Mouse (Mus musculus): ENCODE data around the gene Tnfsf13. TPM values are rescaled to one million over a fixed set of nuclear protein-coding genes. Genes with fewer than 3 reads are reported as not detected.

Tnfsf13 gene
- total and polyA plus RNA-seq, 3 experiments, result 0.13 to 0.19 TPM; not detected in 1

DNA sequence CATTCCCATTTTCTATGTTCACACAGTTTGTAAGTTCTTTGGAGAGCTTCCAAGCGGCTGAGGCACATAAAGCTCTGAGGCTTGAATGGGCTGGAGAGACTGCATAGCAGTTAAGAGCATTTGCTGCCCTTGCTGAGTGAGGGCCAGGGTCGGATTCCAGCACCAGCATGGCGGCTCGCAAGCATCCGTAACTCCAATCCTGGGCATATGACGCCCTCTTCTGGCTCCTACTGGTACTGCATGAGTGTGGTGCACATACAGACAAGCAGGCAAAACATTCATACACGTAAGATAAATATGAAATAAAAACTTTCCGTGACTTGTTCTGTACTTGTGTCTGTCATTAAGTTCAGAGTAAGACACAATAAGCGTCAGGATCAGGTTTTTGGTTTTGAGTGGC is 29.9 kb upstream of the Tnfsf13 start (continued):
- TF ChIP-seq ETS1 (IDR thresholded peaks at IDR 0.05; ENCODE audit: low read depth, low read length), result no peak
- TF ChIP-seq MXI1 (IDR thresholded peaks at IDR 0.05; ENCODE audit: low read depth, low read length), result 0 out of 2 replicates have a peak, but pooled peaks have one; percentile 36
- no peak for TF ChIP-seq UBTF (IDR thresholded peaks at IDR 0.05; ENCODE audit: borderline replicate concordance, insufficient read depth, low read depth, low read length)
- peak; percentile 74 for TF ChIP-seq RAD21 (IDR thresholded peaks at IDR 0.05; ENCODE audit: low read depth, low read length)
- no peak for TF ChIP-seq EP300 (IDR thresholded peaks at IDR 0.05; ENCODE audit: low read depth in 1 of 2, low read length in 2 of 2)
- no peak for TF ChIP-seq POLR2AphosphoS5 (IDR thresholded peaks at IDR 0.05; ENCODE audit: borderline replicate concordance, low read depth, low read length)
- no peak for TF ChIP-seq POLR2AphosphoS2 (IDR thresholded peaks at IDR 0.05; ENCODE audit: low read length)
- no peak for TF ChIP-seq E2F4 (IDR thresholded peaks at IDR 0.05; ENCODE audit: borderline replicate concordance, low read depth, low read length)
- no peak for TF ChIP-seq GABPA (IDR thresholded peaks at IDR 0.05; ENCODE audit: low read depth, low read length)
- TF ChIP-seq CHD1 (IDR thresholded peaks at IDR 0.05; ENCODE audit: low read depth, low read length), result no peak
- no peak for TF ChIP-seq RCOR1 (IDR thresholded peaks at IDR 0.05; ENCODE audit: low read depth, low read length)
- TF ChIP-seq TBP (IDR thresholded peaks at IDR 0.05; ENCODE audit: low read depth, low read length), result no peak
- TF ChIP-seq CTCF (IDR thresholded peaks at IDR 0.05 in 2 of 3, conservative IDR thresholded peaks at IDR 0.05 in 1 of 3; ENCODE audit: control insufficient read depth in 1 of 3, insufficient read depth in 1 of 3, low read depth in 2 of 3, low read length in 3 of 3, poor library complexity in 1 of 3, severe bottlenecking in 1 of 3), result peak; percentile 73 to 87 (median 75)
- TF ChIP-seq SIN3A (IDR thresholded peaks at IDR 0.05; ENCODE audit: low read length), result no peak
- TF ChIP-seq USF2 (IDR thresholded peaks at IDR 0.05; ENCODE audit: borderline replicate concordance in 1 of 2, insufficient read depth in 1 of 2, low read depth in 1 of 2, low read length in 2 of 2), result no peak

DNA sequence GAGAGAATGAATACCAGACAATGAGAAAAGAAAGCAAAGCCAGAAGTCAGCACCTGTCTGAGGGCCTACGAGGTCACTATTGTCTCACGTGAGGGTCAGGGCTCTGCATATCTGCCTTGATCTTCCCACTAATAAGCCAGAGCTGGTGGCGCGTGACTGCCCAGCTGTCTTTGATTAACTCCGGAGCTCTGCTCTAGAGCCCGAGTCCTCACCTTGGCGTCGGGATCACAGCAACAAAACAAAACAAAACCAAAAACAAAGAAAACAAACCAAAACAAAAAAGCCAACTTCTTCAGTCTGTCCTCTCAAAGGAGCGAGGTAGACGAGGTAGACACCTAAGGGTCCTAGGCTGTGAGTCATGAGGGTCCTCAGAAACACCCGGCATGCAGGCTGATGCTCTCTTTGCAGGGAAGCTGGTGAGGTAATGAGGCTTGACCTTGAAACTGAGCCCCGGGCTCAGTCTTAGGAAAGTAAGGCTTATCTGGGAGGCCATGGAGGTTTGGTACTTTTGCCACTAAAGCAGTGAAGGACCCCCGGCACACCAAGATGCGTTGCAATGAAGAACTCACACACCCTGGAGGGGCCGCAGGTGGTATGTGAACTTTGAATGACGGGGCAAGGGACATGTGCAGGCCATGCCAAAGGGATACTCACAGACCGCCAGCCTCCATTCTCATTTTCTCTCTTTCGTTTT is 29.2 kb upstream of the Tnfsf13 start:
- no peak overlapping the region for H3K27ac ChIP-seq (ENCODE audit: control insufficient read depth, low read depth, low read length)
- H3K27me3 ChIP-seq (ENCODE audit: control insufficient read depth in 1 of 2, insufficient read depth in 2 of 2, low read length in 2 of 2), result no peaks in the 10 kb centered on the region
- H3K9me3 ChIP-seq (replicated peaks; ENCODE audit: insufficient read depth, low read length), result no peaks in the 10 kb centered on the region
- TF ChIP-seq MAFK (IDR thresholded peaks at IDR 0.05; ENCODE audit: borderline replicate concordance, low read depth, low read length) (no peak), CTCF (IDR thresholded peaks at IDR 0.05 in 2 of 3, conservative IDR thresholded peaks at IDR 0.05 in 1 of 3; ENCODE audit: control insufficient read depth in 1 of 3, insufficient read depth in 1 of 3, low read depth in 2 of 3, low read length in 3 of 3, poor library complexity in 1 of 3, severe bottlenecking in 1 of 3) (no peak), MXI1 (IDR thresholded peaks at IDR 0.05; ENCODE audit: low read depth, low read length) (no peak), ZNF384 (IDR thresholded peaks at IDR 0.05; ENCODE audit: low read depth, low read length) (no peak), POLR2A (IDR thresholded peaks at IDR 0.05; ENCODE audit: control insufficient read depth in 1 of 2, insufficient read depth in 1 of 2, low read depth in 1 of 2, low read length in 2 of 2, poor library complexity in 1 of 2) (no peak), TCF12 (IDR thresholded peaks at IDR 0.05; ENCODE audit: low read depth, low read length) (no peak), NRF1 (IDR thresholded peaks at IDR 0.05; ENCODE audit: insufficient read depth, low read depth, low read length, poor library complexity, severe bottlenecking) (no peak), SMC3 (IDR thresholded peaks at IDR 0.05; ENCODE audit: low read depth, low read length) (no peak), NELFE (IDR thresholded peaks at IDR 0.05; ENCODE audit: low read depth, low read length) (no peak), CHD1 (IDR thresholded peaks at IDR 0.05; ENCODE audit: low read depth, low read length) (no peak), E2F4 (IDR thresholded peaks at IDR 0.05; ENCODE audit: borderline replicate concordance, low read depth, low read length) (no peak), UBTF (IDR thresholded peaks at IDR 0.05; ENCODE audit: borderline replicate concordance, insufficient read depth, low read depth, low read length) (no peak), BHLHE40 (IDR thresholded peaks at IDR 0.05; ENCODE audit: borderline replicate concordance, low read depth, low read length) (no peak), GATA1 (IDR thresholded peaks at IDR 0.05; ENCODE audit: low read depth, low read length) (no peak), TBP (IDR thresholded peaks at IDR 0.05; ENCODE audit: low read depth, low read length) (no peak), MAZ (IDR thresholded peaks at IDR 0.05; ENCODE audit: low read depth, low read length) (no peak)
- H3K9ac ChIP-seq (ENCODE audit: control insufficient read depth, low read depth, low read length, poor library complexity, severe bottlenecking), result no peak overlapping the region
- peaks cover 0 to 3% of the 10 kb centered on the region in 2 experiments; a peak in 1 of 4 replicates for H3K36me3 ChIP-seq (ENCODE audit: control insufficient read depth in 1 of 2, insufficient read depth in 2 of 2, low read length in 2 of 2)
- no peak for DNase-seq (ENCODE audit: low read depth, low spot score)
- H3K4me3 ChIP-seq (ENCODE audit: control insufficient read depth in 1 of 2, insufficient read depth in 1 of 2, low read depth in 2 of 2, low read length in 2 of 2), result no peak overlapping the region
- H3K79me2 ChIP-seq (ENCODE audit: control insufficient read depth, insufficient read depth, low read length, poor library complexity), result no peaks in the 10 kb centered on the region
- peaks cover 0 to 5% of the 10 kb centered on the region in 2 experiments; a peak in 1 of 4 replicates for H3K4me1 ChIP-seq (ENCODE audit: control insufficient read depth in 1 of 2, insufficient read depth in 2 of 2, low read length in 2 of 2)

All from MEL (cell line).